Mouse (Mus musculus): Measurements from ENCODE around the gene Fos. TPM values are rescaled to one million over a fixed set of nuclear protein-coding genes. Genes with fewer than 3 reads are reported as not detected.

The Fos gene
- polyA plus RNA-seq, 1 experiment from 2014 or later = 2.7 TPM

DNA sequence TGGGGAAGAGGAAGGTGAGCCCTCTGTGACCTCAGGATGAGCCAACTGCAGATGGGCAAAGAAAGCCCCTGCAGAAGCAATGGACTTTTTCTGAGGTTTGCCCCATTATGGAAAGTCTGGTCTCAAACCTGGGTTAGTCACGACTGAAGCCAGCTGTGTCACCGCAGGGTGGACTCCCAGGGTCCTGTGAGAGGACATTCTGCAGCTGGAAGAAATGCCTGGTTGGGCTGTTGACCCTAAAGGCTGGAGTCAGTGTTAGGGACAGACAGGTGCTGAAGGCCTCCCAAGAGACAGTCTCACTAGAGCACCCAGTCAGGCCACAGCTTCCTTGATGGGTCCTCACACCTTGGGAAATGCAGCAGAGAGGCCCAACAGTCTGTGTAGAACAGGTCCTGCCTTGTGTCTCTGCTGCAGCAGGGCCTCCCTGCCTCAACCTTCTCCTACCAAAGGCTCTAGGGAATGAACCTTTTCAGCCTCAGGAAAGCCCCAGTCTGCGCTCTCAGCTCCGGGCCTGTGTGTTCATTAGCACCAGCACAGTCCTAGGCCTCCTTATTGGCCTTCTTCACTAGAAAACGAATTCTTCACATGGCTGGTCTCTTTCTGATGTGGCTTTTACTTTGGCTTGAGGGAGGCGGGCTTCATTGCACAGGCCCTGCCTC is 40.2 kb downstream of the Fos start:
- Histone ChIP-seq H3K9ac (no peak overlapping the region), H3K4me1 (replicated peaks; ENCODE audit: control insufficient read depth, insufficient read depth, low read length) (no peaks in the 10 kb centered on the region), H3K4me3 (replicated peaks; ENCODE audit: low read length) (no peak overlapping the region), H3K9me3 (ENCODE audit: control insufficient read depth, low read length) (no peaks in the 10 kb centered on the region), H3K4me2 (replicated peaks) (no peak overlapping the region), H3K27me3 (ENCODE audit: control insufficient read depth, insufficient read depth, low read length) (no peaks in the 10 kb centered on the region), H3K36me3 (replicated peaks; ENCODE audit: control insufficient read depth, insufficient read depth) (no peaks in the 10 kb centered on the region), H3K27ac (no peak overlapping the region)
- ATAC-seq (ENCODE audit: low FRiP score) (no peak), DNase-seq (ENCODE audit: low spot score) (no peak)
- WGBS = 76% methylated on average over 6 of the region's 6 CpGs

DNA sequence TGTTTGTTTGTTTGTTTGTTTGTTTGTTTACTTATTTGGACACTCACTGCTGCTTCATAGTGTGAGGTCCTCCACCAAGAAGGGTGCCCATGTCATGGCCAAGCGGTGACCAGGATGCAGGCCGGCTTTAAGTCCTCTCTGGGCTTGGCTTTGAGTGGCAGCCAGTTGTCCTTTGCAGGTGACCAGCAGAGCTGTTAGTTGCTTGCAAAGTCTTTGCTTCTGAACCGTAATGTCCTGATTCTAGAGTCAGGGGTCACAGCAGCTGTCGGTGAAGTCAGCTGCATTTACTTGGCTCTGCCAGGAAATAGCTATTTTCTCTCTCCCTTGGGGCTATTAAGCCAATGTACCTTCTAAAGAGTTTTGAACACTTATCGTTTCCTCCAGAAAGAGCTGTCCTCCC is 41.3 kb downstream of the Fos start:
- WGBS = 80% methylated on average over 5 of the region's 5 CpGs
- H3K27me3 ChIP-seq (ENCODE audit: control insufficient read depth, insufficient read depth, low read length) = no peaks in the 10 kb centered on the region
- no peak overlapping the region for H3K4me2 ChIP-seq (replicated peaks)
- H3K27ac ChIP-seq = no peak overlapping the region
- no peaks in the 10 kb centered on the region for H3K4me1 ChIP-seq (replicated peaks; ENCODE audit: control insufficient read depth, insufficient read depth, low read length)
- ATAC-seq (ENCODE audit: low FRiP score) (no peak), DNase-seq (ENCODE audit: low spot score) (no peak)
- no peak overlapping the region for H3K9ac ChIP-seq
- H3K36me3 ChIP-seq (replicated peaks; ENCODE audit: control insufficient read depth, insufficient read depth) = no peaks in the 10 kb centered on the region
- H3K4me3 ChIP-seq (replicated peaks; ENCODE audit: low read length) = no peak overlapping the region
- no peaks in the 10 kb centered on the region for H3K9me3 ChIP-seq (ENCODE audit: control insufficient read depth, low read length)

DNA sequence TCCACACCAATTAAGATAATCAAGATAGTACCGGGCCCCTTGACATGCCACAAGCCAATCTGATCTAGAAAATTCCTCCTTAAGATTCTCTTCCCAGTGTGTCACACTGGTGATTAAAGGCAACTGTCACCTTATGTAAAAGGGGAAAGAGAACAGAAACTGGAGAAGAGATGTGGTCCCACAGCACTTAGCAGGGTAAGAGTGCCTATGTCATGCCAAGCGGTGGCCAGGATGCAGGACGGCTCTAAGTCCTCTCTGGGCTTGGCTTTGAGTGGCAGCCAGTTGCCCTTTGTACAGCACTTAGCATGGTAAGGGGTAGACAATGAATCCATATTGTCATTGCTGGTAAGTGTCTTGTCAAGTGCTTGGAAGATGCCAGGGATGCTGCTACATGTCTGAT is 42.2 kb downstream of the Fos start:
- Histone ChIP-seq H3K4me3 (replicated peaks; ENCODE audit: low read length) (no peak overlapping the region), H3K27ac (no peak overlapping the region), H3K4me1 (replicated peaks; ENCODE audit: control insufficient read depth, insufficient read depth, low read length) (no peaks in the 10 kb centered on the region), H3K27me3 (ENCODE audit: control insufficient read depth, insufficient read depth, low read length) (no peaks in the 10 kb centered on the region), H3K4me2 (replicated peaks) (no peak overlapping the region), H3K9me3 (ENCODE audit: control insufficient read depth, low read length) (no peaks in the 10 kb centered on the region), H3K36me3 (replicated peaks; ENCODE audit: control insufficient read depth, insufficient read depth) (no peaks in the 10 kb centered on the region), H3K9ac (no peak overlapping the region)
- WGBS = 86% methylated on average over 3 of the region's 3 CpGs
- ATAC-seq (ENCODE audit: low FRiP score) = no peak
- no peak for DNase-seq (ENCODE audit: low spot score)

DNA sequence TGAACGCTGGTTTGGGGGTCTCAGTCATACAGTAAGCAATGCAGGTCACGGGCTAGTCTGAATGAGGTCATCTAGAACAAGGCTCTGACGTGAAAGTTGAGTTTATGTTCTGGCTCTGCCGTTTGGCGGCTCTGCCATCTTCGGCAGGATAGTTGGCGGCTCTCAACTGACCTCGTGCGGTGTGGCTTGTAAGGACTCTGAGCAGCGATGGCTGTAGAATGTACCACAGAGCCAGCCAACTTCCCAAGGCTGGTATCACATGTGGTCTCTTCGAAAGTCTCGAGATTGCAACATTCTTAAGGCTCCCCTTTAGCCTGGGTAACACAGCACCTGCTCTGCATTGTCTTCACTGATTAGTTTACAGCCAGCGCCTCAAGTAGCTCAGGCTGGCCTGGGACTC is 43.6 kb downstream of the Fos start:
- Histone ChIP-seq H3K27me3 (ENCODE audit: control insufficient read depth, insufficient read depth, low read length) (no peaks in the 10 kb centered on the region), H3K27ac (no peak overlapping the region), H3K4me2 (replicated peaks) (no peak overlapping the region), H3K9me3 (ENCODE audit: control insufficient read depth, low read length) (no peaks in the 10 kb centered on the region), H3K36me3 (replicated peaks; ENCODE audit: control insufficient read depth, insufficient read depth) (no peaks in the 10 kb centered on the region), H3K4me1 (replicated peaks; ENCODE audit: control insufficient read depth, insufficient read depth, low read length) (no peaks in the 10 kb centered on the region), H3K4me3 (replicated peaks; ENCODE audit: low read length) (no peak overlapping the region), H3K9ac (no peak overlapping the region)
- DNase-seq (ENCODE audit: low spot score) (no peak), ATAC-seq (ENCODE audit: low FRiP score) (no peak)
- WGBS = 89% methylated on average over 13 of the region's 13 CpGs

DNA sequence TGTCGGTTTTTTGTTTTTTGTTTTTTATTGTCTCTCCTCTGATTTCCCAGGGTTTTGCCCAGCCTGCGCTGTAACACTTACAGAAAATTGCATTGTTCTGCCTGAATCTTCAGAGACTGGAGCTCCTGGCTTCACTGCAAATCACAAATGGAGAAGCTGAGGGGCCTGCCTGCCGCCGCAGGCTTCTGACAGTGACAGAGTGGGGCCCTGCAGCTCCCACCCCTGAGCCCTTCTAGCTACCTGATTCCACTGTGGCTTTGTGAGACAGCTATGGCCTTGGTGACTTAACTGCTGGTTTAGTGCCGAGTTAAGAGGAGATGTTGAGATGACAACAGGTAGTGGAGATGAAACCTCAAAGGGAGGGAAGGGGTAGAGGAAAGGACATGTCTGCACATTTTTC is 44.3 kb downstream of the Fos start:
- Histone ChIP-seq H3K27me3 (ENCODE audit: control insufficient read depth, insufficient read depth, low read length) (no peaks in the 10 kb centered on the region), H3K4me3 (replicated peaks; ENCODE audit: low read length) (no peak overlapping the region), H3K36me3 (replicated peaks; ENCODE audit: control insufficient read depth, insufficient read depth) (no peaks in the 10 kb centered on the region), H3K4me1 (replicated peaks; ENCODE audit: control insufficient read depth, insufficient read depth, low read length) (no peaks in the 10 kb centered on the region), H3K4me2 (replicated peaks) (no peak overlapping the region), H3K9me3 (ENCODE audit: control insufficient read depth, low read length) (no peaks in the 10 kb centered on the region), H3K9ac (no peak overlapping the region), H3K27ac (no peak overlapping the region)
- DNase-seq (ENCODE audit: low spot score) = no peak
- WGBS = 79% methylated on average over 5 of the region's 5 CpGs
- ATAC-seq (ENCODE audit: low FRiP score) = no peak

DNA sequence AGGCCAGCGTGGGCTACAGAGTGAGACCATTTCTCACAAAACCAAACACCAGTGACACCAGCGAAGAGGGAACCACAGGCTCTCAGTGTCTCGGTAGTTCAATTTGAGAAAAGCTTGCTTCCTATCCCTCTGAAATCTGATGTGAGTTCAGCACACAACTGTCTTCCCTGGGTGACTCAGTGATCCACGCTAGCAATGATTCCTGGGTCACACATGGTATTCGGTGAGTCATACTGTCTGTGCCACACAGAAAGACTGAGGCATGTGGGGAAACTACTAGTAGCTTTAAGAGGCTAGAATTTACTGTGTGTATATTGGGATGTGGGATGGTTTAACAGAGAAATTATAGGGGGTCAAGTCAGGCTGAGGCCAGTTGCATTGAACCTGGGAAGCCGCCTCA is 45.9 kb downstream of the Fos start:
- Histone ChIP-seq H3K36me3 (replicated peaks; ENCODE audit: control insufficient read depth, insufficient read depth) (no peaks in the 10 kb centered on the region), H3K27ac (no peak overlapping the region), H3K4me2 (replicated peaks) (no peak overlapping the region), H3K9me3 (ENCODE audit: control insufficient read depth, low read length) (no peaks in the 10 kb centered on the region), H3K27me3 (ENCODE audit: control insufficient read depth, insufficient read depth, low read length) (no peaks in the 10 kb centered on the region), H3K4me3 (replicated peaks; ENCODE audit: low read length) (no peak overlapping the region), H3K9ac (no peak overlapping the region), H3K4me1 (replicated peaks; ENCODE audit: control insufficient read depth, insufficient read depth, low read length) (peaks cover 12% of the 10 kb centered on the region)
- DNase-seq (ENCODE audit: low spot score) (no peak), ATAC-seq (ENCODE audit: low FRiP score) (no peak)
- WGBS = 95% methylated on average over 6 of the region's 6 CpGs

DNA sequence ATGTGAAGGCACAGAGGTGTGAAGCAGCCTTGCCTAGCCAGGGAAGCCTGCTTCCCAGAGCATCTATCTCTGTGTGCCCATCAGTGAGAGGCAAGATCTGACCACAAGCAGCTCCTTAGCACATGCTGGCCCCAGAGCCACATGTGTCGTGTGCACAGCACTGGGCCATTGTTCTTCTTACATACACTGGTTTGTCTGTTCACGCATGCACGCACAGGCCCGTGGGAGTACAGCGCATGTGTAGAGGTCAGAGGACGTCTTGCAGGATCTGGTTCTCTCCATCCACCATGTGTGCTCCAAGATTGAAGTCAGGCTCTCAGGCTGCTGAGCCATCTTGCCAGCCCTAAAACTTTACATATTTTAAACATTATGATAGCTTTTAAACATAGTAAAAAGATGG is 47.4 kb downstream of the Fos start:
- ATAC-seq (ENCODE audit: low FRiP score) = no peak
- no peak for DNase-seq (ENCODE audit: low spot score)
- Histone ChIP-seq H3K27me3 (ENCODE audit: control insufficient read depth, insufficient read depth, low read length) (no peaks in the 10 kb centered on the region), H3K4me3 (replicated peaks; ENCODE audit: low read length) (no peak overlapping the region), H3K9me3 (ENCODE audit: control insufficient read depth, low read length) (no peaks in the 10 kb centered on the region), H3K27ac (no peak overlapping the region), H3K4me2 (replicated peaks) (no peak overlapping the region), H3K36me3 (replicated peaks; ENCODE audit: control insufficient read depth, insufficient read depth) (no peaks in the 10 kb centered on the region), H3K4me1 (replicated peaks; ENCODE audit: control insufficient read depth, insufficient read depth, low read length) (peaks cover 13% of the 10 kb centered on the region), H3K9ac (no peak overlapping the region)
- WGBS = 76% methylated on average over 6 of the region's 6 CpGs

DNA sequence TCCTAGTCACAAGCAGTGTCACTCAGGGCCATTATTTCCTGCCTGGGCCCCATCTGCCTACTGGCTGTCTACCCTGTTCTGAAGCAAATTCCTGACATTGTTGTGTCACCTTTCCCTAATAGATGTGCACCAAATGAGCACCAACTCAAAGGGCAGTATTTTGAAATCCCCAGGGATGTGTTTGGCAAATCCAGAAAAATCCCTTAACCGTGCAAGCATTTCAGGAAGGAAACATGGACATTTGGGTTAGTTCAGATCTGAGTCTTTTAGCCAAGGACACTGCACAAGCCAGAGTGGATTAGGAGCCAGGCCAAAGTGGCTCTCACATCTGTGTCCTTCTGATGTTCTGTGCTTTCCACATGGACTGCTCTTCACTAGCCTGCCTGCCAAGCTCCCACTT is 48.0 kb downstream of the Fos start:
- H3K27ac ChIP-seq = no peak overlapping the region
- no peak overlapping the region for H3K4me3 ChIP-seq (replicated peaks; ENCODE audit: low read length)
- H3K4me1 ChIP-seq (replicated peaks; ENCODE audit: control insufficient read depth, insufficient read depth, low read length) = peaks cover 13% of the 10 kb centered on the region
- H3K9me3 ChIP-seq (ENCODE audit: control insufficient read depth, low read length) = no peaks in the 10 kb centered on the region
- no peak overlapping the region for H3K4me2 ChIP-seq (replicated peaks)
- H3K36me3 ChIP-seq (replicated peaks; ENCODE audit: control insufficient read depth, insufficient read depth) = no peaks in the 10 kb centered on the region
- 79% methylated on average over 1 of the region's 1 CpGs for WGBS
- DNase-seq (ENCODE audit: low spot score) = no peak
- no peak overlapping the region for H3K9ac ChIP-seq
- H3K27me3 ChIP-seq (ENCODE audit: control insufficient read depth, insufficient read depth, low read length) = no peaks in the 10 kb centered on the region
- no peak for ATAC-seq (ENCODE audit: low FRiP score)

DNA sequence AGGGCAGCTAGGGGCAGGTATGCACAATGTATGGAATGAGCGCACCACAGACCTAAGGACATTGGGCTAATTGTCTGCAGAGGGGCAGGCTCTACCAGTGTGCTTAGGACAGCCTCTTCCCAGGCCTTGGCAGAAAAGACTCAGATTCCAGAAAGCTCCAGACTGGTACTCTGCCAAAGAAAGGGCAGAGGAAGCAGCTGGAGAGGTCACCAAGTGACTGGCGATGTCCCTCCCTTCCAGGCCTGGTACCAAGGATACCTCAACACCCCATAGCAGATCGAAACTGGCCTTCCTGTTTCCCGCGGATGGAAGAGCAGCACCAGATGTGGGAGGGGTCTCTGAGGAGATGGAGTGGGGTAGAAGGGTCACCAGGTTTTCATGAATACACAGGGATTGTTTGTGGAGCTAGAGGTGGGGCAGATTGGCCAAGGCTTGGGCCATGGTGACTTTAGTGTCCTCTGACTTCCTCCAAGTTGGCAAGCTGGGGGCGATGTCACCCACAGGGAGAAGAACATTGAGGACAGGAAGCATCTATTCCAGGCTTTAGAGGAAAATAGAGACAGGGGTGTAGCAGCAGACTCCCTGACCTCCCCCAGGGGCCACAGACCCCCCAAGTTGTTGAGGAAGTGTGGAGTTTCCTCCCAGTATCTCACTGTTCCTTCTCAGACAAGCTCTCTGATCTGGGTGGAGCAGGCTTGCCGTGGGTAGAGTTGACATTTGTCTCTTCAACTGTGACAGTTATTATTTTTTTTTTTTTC is 49.1 kb downstream of the Fos start:
- 75% methylated on average over 7 of the region's 7 CpGs for WGBS
- ATAC-seq (ENCODE audit: low FRiP score) = no peak
- no peak for DNase-seq (ENCODE audit: low spot score)
- H3K4me2 ChIP-seq (replicated peaks) = no peak overlapping the region
- peaks cover 13% of the 10 kb centered on the region for H3K4me1 ChIP-seq (replicated peaks; ENCODE audit: control insufficient read depth, insufficient read depth, low read length)
- H3K27me3 ChIP-seq (ENCODE audit: control insufficient read depth, insufficient read depth, low read length) = no peaks in the 10 kb centered on the region
- H3K27ac ChIP-seq = no peak overlapping the region
- no peaks in the 10 kb centered on the region for H3K36me3 ChIP-seq (replicated peaks; ENCODE audit: control insufficient read depth, insufficient read depth)
- no peak overlapping the region for H3K9ac ChIP-seq
- H3K9me3 ChIP-seq (ENCODE audit: control insufficient read depth, low read length) = no peaks in the 10 kb centered on the region
- no peak overlapping the region for H3K4me3 ChIP-seq (replicated peaks; ENCODE audit: low read length)
